Mouse (Mus musculus) embryo, embryonic 11 days (tissue): ENCODE measurements at regions not wholly inside any gene's neighbourhood (a gene's known extent, or its start where the extent isn't known, plus 50 kb on each side); places are given as distances from the start of the nearest gene placed in this dataset.

ENCODE experiments used
- DNase-seq: peaks from one replicate; pipeline ENCODE4 v3.0.0-alpha.2; 2015

GRCm38 (mm10) chr8:89316566-89317175 is 272.7 kb upstream of the Sall1 start:
- no peak for DNase-seq

GRCm38 (mm10) chr8:89314907-89315306 is 270.9 kb upstream of the Sall1 start:
- DNase-seq: no peak

GRCm38 (mm10) chr8:89310696-89311214 is 266.8 kb upstream of the Sall1 start:
- no peak for DNase-seq

- DNase-seq: peak; percentile 33
These were observed 265.6 kb upstream of the Sall1 start for GRCm38 (mm10) chr8:89309591-89309990.

GRCm38 (mm10) chr8:89308950-89309349 is 265.0 kb upstream of the Sall1 start:
- DNase-seq: no peak

- DNase-seq: peak; percentile 25
These were observed 264.6 kb upstream of the Sall1 start for GRCm38 (mm10) chr8:89308532-89308931.

- DNase-seq: peak; percentile 46
These were observed 263.6 kb upstream of the Sall1 start for GRCm38 (mm10) chr8:89307601-89308000.

GRCm38 (mm10) chr8:89307085-89307484 is 263.1 kb upstream of the Sall1 start:
- DNase-seq: no peak

GRCm38 (mm10) chr8:89304116-89304515 is 260.2 kb upstream of the Sall1 start:
- DNase-seq: no peak

GRCm38 (mm10) chr8:89303326-89303725 is 259.4 kb upstream of the Sall1 start:
- no peak for DNase-seq

GRCm38 (mm10) chr8:89299637-89300036 is 255.7 kb upstream of the Sall1 start:
- no peak for DNase-seq

- DNase-seq: no peak
These were observed 251.7 kb upstream of the Sall1 start for GRCm38 (mm10) chr8:89295686-89296085.

GRCm38 (mm10) chr8:89289017-89289416 is 245.1 kb upstream of the Sall1 start:
- peak; percentile 51 for DNase-seq

GRCm38 (mm10) chr8:89284871-89285564 is 241.1 kb upstream of the Sall1 start:
- no peak for DNase-seq

GRCm38 (mm10) chr8:89283105-89284096 is 239.4 kb upstream of the Sall1 start:
- DNase-seq: no peak

GRCm38 (mm10) chr8:89279844-89280243 is 235.9 kb upstream of the Sall1 start:
- no peak for DNase-seq

- DNase-seq: no peak
These were observed 235.2 kb upstream of the Sall1 start for GRCm38 (mm10) chr8:89279142-89279541.

- no peak for DNase-seq
These were observed 229.3 kb upstream of the Sall1 start for GRCm38 (mm10) chr8:89273276-89273675.

GRCm38 (mm10) chr8:89272381-89272815 is 228.4 kb upstream of the Sall1 start:
- DNase-seq: peak; percentile 76

GRCm38 (mm10) chr8:89271381-89272355 is 227.7 kb upstream of the Sall1 start:
- peak; percentile 66 for DNase-seq

GRCm38 (mm10) chr8:89270001-89270400 is 226.0 kb upstream of the Sall1 start:
- no peak for DNase-seq
